Mouse (Mus musculus) c-Kit-positive CD71-negative TER-119-negative erythroid progenitor cells, embryonic 14.5 days (primary cell): ENCODE measurements around the gene Fkbp2.
"Not testable (repeated sequence)": the region's sequence is repeated elsewhere in the genome, so short reads cannot be mapped to it uniquely, and the experiment has no call there.

Experiments
- DNase-seq: peaks from one replicate; pipeline ENCODE4 v3.0.0-alpha.2; 2013; ENCODE audit warnings: low read depth

Fkbp2 gene

DNA sequence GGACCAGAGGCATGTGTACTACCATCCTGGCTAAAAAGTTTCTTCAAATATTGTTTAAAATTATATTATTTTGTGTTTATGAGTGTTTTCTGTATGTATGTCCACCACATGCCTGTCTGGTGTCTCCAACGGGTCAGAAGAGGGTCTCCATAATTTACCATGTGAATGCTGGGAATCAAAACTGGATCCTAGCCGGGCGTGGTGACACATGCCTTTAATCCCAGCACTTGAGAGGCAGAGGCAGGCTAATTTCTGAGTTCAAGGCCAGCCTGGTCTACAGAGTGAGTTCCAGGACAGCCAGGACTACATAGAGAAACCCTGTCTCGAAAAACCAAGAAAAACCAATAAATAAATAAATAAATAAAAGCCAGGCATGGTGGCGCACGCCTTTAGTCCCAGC is 10.9 kb upstream of the Fkbp2 start:
- not testable (repeated sequence) for DNase-seq

DNA sequence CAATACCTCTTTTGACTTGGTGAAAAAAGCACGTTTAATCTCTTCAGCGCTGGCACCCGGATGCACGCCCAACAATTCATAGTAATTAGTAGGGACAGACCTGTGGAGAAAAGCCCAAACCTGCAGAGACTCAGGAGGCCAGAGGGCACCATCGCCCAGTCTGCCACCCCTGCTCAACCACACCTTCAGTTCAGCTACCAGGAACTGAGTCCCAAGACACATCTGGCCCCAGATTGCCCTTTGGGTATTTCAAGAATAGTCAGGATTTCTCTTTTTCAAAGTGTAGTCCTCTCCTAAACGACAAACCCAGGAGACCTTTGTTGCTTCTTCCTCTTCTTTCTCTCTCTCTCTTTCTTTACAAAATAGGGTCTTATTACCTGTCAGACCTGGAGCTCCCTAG is 10.4 kb upstream of the Fkbp2 start:
- no peak for DNase-seq

DNA sequence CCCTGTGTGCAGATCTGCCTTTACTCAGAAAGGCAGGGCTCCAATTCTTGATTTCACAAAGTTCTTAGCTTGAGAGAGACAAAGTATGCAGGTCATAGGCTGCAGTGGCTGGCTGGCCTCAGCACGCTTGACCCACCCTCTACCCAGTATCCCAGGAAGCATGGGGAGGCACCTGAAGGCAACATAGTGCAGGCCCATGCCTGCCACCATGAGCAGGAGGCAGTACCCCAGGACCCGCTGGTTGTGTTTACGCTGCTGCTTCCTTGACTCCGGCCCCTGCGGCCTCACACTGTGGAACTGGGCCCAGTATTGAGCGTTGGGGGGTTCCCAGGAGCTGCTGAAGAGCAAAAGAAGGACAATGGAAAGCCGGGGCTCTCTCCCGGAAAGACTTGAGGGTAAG is 8.9 kb upstream of the Fkbp2 start:
- DNase-seq = no peak

DNA sequence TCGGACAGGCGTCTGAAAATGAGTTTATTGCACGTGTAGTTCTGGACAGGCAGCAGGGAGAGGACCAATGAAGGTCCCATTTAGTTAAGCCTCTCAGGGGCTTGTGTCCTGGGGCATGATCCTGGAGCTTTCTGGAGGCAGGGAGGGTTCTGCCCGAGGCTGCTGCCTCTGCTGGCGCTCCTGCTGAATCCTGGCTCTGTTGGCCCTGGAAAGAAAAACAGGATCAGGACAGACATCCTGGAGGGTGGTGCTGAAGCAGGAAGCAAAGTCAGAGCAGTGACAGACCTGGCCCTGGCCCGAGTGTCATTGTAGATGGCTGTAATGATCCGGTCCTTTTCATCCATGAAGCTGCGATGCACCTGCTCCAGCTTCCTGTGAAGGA is 7.6 kb upstream of the Fkbp2 start:
- DNase-seq = no peak

DNA sequence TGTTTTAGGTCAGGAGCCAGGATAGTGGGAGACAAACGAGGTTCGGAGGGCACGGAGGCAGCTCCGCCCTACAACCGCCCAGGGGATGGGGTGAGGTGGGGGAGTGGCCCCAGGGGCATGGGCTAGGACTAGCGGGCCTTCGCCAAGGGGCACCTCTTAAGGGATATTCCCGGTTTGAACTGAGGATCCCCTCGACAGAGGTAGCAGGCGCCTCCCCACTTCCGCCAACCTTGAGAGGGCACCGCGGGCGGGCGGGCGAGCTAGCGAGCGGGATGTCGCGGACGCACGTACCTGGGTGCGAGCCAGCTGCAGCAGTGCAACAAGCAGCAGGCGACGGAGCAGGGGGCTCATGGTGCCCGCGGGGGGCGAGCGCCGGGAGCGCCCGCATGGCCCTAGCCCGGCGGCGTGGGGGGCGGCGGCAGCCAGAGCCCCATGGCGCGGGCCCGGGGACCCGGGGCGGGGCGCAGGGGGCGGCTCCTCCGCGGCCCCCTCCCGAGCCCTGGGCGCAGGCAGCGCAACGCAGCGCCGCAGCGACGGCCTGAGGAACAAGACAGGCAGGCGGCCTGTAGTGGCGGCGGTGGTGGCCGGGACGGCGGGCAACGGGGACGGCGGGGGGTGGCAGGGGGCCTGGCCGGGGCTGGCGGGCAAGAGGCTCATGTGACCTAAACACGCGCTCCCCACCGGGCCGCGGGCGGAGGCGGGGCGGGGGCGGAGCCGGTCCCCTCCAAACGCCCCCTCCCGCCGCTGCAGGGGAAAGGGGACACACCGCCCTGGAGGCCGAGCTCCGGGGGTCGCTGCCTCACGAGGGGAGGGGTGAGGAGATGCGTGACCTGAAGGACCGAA is 7.0 kb upstream of the Fkbp2 start, which contains the start of gene Vegfb:
Vegfb (minus strand) TSS at position 591 of the 843 bp plus-strand sequence.
- DNase-seq = no peak

DNA sequence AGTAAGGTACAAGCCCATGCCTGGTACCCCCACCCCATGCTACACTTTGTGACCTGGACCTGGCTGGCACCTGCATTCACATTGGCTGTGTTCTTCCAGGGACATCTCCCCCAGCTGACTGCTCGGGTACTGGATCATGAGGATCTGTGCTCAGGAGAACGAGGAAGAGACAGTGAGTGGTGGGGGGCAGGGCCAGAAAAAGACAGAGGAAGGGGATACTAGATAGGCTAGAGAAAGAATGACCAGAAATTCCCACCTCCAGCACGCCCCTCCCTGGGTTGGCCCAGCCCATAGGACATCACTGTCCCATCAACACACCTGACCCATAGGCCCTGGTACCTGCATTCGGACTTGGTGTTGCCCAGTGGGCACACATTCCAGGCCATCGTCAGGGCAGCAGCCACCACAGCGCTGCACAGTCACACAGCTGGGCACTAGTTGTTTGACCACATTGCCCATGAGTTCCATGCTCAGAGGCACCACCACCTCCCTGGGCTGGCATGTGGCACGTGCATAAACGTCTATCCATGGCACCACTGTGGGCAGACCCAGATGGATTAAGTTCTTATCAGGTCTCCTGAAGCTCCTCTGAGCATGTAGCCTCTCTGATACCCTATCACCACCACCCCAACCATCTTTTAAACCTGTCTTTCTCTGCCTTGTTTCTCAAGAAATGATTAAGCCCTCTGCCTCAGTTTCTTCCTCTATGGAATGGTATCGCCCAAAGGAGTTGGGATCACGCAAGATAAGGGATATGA is 5.8 kb upstream of the Fkbp2 start:
- no peak for DNase-seq

DNA sequence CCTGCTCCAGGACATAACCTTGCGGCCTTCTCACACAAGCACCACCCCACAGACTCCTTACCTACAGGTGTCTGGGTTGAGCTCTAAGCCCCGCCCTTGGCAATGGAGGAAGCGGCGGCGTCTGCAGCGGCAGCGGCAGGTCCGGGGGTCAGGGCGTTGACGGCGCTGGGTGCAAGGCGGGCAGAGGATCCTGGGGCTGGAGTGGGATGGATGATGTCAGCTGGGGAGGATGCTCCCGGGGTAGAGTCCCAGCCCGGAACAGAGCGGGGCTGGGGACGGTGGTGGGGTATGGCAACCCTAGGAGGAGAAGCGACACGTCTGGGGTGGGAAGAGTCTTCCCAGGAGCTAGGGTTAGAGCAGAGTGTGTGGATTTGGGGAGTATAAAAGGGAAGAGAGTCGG is 5.0 kb upstream of the Fkbp2 start:
- no peak for DNase-seq

DNA sequence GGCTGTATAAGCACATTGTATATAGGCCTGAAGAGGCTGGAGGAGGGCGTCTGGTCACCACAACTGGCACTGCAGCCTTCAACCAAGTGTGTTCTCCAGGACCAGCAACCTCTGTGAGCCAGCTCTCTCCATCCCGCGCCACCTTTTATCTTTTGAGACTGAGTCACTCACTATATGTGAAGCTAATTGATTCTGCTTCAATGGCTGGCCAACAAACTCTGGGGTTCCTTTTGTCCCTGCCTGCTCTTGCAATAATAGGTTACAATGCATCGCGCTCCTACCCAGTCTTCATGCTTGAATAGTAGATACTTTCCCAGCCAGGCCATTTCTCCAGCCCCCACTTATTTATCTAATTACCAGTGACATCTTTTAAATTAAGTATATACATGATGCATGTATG is 3.3 kb upstream of the Fkbp2 start:
- DNase-seq = no peak

DNA sequence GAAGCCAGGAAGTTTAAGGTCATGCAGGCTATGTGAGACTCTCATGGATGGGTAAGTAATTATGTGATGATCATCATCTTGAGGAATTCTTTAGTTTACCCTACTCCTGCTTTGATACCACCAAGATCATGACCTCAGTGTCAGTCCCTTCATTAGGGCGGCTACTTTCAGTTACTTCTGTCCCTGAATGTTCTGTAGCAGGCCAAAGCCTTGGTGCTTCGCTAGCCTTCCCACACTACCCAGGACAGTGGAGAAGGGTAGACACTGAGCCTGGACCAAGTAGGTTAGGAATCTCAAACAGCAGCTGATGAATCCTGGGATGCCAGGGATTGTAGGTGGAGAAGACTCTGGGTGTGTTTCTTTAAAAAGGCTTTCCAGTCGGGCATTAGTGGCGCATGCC is 1.2 kb upstream of the Fkbp2 start:
- DNase-seq = no peak

DNA sequence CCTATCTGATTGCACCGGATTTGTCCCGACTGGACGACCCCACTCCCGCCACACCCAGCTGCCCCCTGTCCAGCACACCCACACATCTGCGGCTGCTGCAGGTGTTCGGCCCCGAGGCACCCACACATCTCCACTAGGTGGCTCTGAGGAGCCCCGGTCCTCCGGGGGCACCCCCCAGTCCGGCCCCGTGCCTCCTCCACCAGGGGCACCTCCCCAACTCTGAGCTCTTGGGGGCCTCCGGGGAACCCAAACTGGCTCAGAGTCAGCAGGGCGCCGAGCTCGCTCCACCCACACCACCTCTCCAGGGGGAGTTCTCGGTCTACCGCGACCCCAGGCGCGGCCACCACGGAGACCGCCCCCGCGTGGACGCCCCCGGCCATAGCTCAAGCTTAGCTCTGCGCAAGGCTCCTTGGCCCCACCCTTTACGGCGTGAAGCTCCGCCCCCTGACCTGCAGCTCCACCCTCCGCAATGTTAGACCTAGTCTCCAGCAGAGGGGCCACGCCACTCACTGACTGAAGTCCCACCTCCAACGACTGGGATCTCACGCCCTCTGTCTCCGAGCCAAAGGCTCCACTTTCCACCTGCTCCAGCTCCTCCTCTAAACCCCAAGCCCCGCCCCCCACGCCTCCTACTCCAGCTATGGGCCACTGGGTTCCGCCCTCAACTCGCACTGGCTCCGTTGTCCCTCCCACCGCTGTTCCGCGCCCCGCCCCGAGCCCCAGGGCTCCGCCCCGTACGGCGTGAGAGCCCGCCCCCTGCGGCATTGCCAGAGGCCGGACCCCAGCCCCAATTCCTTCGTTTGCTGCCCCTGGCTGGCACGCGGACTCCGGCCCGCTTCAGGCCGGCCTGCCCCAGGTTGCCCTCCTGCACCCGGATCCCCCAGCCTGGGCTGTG is 568 bp downstream of the Fkbp2 start:
- peak; percentile 99 for DNase-seq

DNA sequence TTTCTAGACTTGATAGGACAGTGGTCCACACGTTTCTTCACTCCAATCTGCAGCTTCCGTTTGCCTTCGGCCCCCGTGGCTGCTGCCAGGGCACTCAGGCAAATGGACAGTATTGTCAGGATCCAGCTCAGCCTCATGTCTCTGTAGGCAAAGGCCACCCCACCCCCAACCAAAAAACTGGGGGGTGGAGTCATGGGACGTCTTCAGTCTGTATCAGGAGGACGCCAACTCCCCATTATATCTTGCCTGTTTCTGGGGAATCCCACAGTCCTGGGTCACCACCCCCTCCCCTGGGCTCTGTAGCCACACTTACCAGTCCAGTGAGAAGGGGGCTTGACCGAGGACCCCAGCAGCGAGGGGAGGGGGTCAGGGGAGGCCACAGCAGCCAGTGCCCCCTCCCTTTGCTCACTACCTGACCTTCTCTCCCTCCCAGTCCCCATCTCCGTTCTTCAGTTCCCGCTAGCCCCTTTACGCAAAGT is 1.3 kb downstream of the Fkbp2 start:
- no peak for DNase-seq

DNA sequence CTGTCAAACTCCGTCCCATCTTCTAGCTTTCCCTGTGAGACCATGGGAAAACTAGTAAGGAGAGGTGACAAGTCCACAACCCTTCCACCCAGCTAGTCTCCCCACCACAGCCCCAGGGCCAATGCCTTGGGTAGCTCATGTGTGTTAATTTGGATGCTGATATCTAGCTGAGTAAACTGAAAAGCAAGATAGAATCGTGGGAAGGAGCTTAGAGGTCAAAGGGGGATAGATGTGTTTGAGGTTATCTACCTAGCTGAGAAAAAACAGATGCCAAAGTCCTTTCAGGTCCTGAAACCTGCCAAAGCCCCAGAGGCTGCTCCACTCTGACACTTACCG is 1.7 kb downstream of the Fkbp2 start:
- no peak for DNase-seq

DNA sequence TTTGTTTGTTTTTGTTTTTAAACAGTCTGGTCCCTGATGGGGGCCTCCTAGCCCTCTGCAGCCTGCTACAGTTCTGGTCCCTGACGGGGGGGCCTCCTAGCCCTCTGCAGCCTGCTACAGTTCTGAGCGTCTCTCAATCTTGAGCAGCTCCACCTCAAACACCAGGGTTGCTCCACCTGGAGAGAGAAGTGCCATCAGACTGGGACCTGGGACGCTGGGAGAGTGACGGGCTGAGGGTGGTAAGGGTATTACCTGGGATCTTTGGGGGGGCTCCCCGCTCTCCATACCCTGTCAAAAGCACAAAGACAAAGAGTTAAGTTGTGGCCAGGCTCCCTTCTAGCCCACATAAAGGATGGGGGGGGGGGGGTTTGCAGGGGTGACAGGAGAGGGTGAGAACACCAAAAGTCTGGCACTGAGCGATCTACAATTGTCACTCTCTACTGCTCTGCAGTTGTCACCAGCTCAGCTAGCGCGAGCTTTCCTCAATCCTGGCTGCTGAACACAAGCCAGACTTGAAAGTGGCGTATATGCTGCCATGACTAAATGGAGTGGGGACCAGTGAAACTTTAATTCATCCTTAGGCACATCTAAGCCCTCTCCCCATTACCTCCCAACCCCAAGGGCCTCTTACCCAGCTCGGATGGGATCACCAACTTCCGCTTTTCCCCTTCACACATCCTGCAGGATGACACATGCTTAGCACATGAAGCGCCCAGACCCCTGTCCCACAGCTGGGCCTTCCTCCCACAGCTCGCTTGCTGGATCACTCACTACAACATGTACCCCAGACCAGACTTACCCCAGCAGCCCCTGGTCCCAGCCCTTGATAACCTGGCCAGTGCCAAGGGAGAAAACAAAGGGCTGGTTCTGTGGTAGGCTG is 2.3 kb downstream of the Fkbp2 start:
- no peak for DNase-seq

DNA sequence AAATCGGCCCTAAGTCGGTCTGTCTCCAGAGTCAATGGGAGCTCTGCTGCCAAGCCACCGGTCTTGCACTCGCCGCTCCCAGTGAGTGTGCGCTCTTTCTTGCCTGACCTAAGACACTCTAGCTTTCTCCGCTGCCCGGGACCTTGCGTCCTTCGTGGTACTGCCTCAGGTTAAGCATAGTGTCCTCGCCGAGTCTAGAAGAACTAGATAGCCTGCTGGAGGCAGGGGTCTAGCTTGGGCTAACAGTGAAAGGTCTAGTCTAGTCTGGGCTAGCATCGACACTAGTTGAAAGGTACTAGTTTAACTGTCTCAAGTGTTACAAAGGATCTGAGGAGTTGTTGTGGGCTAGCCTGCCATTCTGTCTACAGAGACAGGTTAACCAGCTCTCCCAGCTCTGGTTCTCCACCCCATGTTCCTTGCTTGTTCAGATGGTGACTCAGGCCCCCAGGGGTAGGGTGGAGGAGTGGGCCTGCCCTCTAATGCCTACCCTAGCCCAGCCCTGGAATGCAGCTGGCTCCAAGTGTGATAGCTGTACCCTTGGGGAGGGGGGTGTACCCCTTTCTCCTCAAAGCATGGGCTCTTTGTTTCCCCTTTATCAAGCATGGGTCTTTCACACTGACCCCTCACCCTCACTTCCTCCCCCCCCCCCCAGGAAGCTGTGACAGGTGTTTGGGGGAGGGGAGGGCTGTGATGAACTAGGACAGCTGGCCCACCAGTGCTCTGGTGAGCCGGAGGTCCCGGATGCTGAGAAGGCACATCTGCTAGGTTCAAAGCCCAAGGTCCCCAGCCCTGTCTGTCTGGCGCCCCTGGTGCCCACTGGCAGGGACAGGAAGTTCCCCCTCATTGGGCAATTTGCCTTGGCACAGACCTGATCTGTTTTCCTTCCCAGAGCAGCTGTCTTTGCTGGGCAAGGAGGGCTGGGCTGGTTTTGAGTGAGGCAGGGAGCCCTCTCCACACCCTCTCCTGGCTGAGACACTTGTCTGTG is 4.5 kb downstream of the Fkbp2 start, which contains the start of gene Plcb3:
Plcb3 (minus strand) TSS at position 934 of the 985 bp plus-strand sequence.
- no peak for DNase-seq

DNA sequence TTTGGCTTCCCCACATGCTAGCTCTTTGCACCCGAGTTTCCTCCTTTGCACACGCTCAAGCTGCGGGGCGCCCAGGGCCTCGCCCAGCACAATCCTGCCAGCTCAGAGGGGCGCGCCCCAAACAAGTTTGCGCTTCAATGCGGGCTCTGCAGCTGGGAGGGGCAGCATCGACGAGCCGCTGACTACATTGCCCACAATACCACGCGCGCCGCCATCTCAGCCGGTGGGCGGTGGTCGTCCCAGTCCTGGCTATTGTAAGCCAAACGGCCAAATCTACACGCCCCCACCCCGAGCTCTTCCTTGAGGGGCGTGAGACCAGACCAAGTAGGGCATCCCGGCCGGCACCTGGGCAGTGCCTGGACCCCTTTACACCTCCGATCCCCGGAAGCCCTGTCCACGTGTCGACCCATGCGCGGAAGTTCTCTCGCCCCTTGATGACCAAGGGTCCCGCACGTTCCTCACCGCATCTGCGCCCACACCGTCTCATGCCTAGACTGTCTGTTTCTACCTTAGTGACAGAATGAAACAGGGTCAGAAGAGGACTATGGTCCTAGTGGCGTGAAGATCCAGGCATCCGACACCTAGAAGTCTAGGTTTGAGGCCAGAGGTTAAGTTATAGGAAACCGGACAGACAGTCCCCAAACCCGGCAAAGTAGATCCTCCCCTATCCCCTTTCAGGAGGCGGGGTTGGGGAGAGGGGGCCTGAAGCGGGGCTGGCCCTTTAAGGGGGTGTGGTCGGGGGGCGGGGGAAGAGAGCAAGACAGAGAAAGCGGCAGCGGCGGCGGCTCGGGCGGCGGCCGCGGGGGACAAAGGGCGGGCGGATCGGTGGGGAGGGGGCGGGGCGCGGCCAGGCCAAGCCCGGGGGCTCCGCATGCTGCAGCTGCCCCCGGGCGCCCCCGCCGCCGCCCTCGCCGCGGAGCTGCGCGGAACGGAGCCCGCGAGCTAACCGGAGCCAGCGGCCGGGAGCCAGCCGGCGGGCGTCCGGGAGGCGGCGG is 5.8 kb downstream of the Fkbp2 start, which contains the start of gene Ppp1r14b:
Ppp1r14b (plus strand) TSS at position 758 of the 995 bp plus-strand sequence.
- peak; percentile 84 for DNase-seq

DNA sequence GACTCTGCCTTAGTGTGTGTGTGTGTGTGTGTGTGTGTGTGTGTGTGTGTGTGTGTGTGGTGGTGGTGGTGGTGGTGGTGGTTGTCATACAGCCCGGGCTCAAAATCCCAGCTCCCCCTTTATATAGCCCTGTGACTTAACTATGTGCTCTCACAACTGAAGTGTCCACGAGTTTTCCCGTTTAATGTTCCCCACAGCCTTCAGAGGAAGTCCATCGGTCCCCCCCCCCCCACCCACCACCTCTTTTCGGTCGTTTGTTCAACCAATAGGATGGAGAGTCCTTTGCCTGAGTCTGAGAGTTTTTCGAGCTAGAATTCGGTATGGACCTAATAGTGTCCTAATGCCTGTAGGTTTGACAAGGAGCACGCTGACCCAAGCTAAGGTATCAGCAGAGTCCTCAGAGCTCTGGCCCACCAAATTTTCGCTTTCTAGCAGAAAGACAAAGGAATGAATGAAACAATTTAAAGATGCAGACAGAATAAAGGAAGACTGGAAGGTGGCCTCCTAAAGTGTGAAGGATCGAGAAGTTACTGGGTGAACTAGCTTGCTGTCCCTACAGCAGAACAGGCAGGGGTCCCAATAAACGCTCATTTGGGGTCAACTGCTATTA is 6.6 kb downstream of the Fkbp2 start:
- no peak for DNase-seq

DNA sequence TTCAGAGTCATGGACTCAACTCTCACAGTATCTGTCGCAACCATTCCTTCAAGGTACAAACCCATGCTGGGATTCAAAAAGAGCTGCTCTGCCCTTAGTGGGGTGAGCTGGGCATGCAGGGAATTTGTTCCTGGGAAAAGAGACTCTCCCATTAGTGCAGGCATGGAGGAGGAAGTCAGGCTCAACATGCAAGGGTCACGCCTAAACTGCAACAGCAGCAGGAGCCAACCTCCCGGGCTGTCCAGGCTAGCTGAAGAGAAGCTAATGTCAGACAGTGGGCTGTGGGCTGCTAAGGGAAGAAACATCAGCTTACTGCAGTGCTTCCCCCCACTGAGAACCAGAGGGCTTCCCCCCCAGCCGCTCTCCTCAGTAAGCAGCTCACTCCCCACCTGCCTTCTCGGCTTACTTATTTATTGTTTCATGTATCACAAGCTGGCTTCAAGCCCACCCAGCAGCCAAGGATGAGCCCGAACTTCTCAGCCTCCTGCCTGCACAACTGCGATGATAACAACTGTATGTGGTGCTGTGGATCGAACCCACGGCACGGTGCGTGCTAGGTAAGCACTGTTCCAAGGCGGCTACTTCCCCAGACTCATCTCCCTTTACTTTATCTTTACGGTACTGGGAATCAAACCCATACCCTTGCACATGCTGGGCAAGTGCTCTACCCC is 7.9 kb downstream of the Fkbp2 start:
- no peak for DNase-seq

DNA sequence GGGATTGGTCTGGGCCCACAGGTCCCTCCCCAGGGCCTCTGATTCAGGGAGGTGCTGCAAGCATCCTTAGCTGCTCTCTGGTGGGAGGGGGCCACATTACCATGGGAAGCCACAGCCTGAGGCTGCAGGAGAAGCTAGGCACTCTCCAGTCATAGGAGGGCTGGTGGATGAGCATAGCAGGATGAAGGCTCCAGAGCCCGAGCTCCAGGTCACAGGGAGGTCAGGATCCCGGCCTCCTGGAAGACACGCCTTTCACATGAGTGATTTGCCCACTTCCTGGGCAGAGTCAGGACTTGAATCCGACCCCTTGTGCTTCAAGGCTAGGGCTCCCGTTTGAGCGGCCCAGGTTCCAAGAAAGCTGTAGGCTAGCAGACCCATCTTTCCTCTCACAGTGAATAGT is 8.7 kb downstream of the Fkbp2 start:
- DNase-seq = no peak
